In genomic region chr7:96680405-96680804, GRCm38 (mm10) we compare ENCODE assay signal across 13 mouse cellular contexts.
DNase-seq lines count a peak whose midpoint lies in the region; ATAC-seq lines count a peak whose summit lies in the region.
"Had no signal": no experiment of that assay in that cellular context is flagged by ENCODE, and none has a peak within 500 bp of the region (broad histone marks: within the 10 kb centered on the region; RNA-seq: fewer than 3 reads in every experiment).

No protein-coding gene starts in this region.

- peak; percentile 66 for ATAC-seq in frontal cortex, adult (ENCODE audit: low TSS enrichment)
- peak; percentile 40; the same call in 1 of the 2 replicates for ATAC-seq in embryonic facial prominence, embryonic 15.5 days (ENCODE audit: insufficient number of reproducible peaks, low FRiP score, low TSS enrichment, low read depth)
- ATAC-seq: Patski had no signal

- H3K27ac ChIP-seq in embryonic facial prominence, embryonic 15.5 days (replicated peaks): no peak overlapping the region

- H3K4me2 ChIP-seq in embryonic facial prominence, embryonic 15.5 days (replicated peaks): no peak overlapping the region

- H3K36me3 ChIP-seq in embryonic facial prominence, embryonic 15.5 days: no peaks in the 10 kb centered on the region

- no peak for DNase-seq in frontal cortex, postnatal 14 days (ENCODE audit: low spot score in 2 of 2)
- DNase-seq in layer of hippocampus, adult 18-20 months (ENCODE audit: low spot score in 2 of 2): peak; percentile 30 to 56
- no peak for DNase-seq in layer of hippocampus, adult 9-10 months (ENCODE audit: low spot score)
- DNase-seq in Muller cell, postnatal 12 days (ENCODE audit: inconsistent ontology term): peak; percentile 20
- DNase-seq in liver: no peak
- no peak for DNase-seq in urinary bladder, postnatal 25 days (ENCODE audit: low spot score)
- DNase-seq: adrenal gland, postnatal 25 days; cerebellum, adult 2 months; lung, adult 18-20 months; thymus, postnatal 4 days had no signal

- H3K9ac ChIP-seq in embryonic facial prominence, embryonic 15.5 days: no peak overlapping the region

- H3K27me3 ChIP-seq in embryonic facial prominence, embryonic 15.5 days: no peaks in the 10 kb centered on the region
- H3K27me3 ChIP-seq: Patski had no signal

- WGBS in embryonic facial prominence, embryonic 15.5 days: 83% methylated on average over 5 of the region's 5 CpGs

- no peak overlapping the region for H3K4me3 ChIP-seq in embryonic facial prominence, embryonic 15.5 days (replicated peaks)

- no peaks in the 10 kb centered on the region; the same call in 1 of the 2 replicates for H3K4me1 ChIP-seq in embryonic facial prominence, embryonic 15.5 days

- H3K9me3 ChIP-seq in embryonic facial prominence, embryonic 15.5 days (replicated peaks): no peaks in the 10 kb centered on the region

Comparison
In these comparisons a context has a peak if more than half of its experiments do, and no peak if none do; other contexts are left out.
1. DNase-seq: peak in layer of hippocampus, adult 18-20 months (2 of 2) and Muller cell, postnatal 12 days (single experiment); none in frontal cortex, postnatal 14 days (0 of 2), layer of hippocampus, adult 9-10 months (single experiment), liver (single experiment) and urinary bladder, postnatal 25 days (single experiment).